Comparison of ENCODE assay signal across 13 mouse cellular contexts in genomic region chr3:122492872-122493615, GRCm38 (mm10).
A peak's percentile ranks its signal among the peaks of the same experiment; 100 is the strongest.
DNase-seq lines count a peak whose midpoint lies in the region; ATAC-seq and TF ChIP-seq lines count a peak whose summit lies in the region.
"Had no signal": no experiment of that assay in that cellular context is flagged by ENCODE, and none has a peak within 500 bp of the region (broad histone marks: within the 10 kb centered on the region; RNA-seq: fewer than 3 reads in every experiment).

No protein-coding gene starts in this region.

- intact Hi-C loops in gastrocnemius, adult 2 months (cut with DNase I), result no loop called here
- intact Hi-C loops in gastrocnemius, postnatal 36 days (cut with DNase I), result no loop called here

- no peaks in the 10 kb centered on the region for H3K27me3 ChIP-seq in stomach, embryonic 16.5 days (ENCODE audit: control insufficient read depth, insufficient read depth, low read length)
- H3K27me3 ChIP-seq in stomach, postnatal 0 days (ENCODE audit: control insufficient read depth, insufficient read depth, low read length), result no peaks in the 10 kb centered on the region
- H3K27me3 ChIP-seq in limb, embryonic 15.5 days, result no peaks in the 10 kb centered on the region; the same call in 1 of the 2 replicates

- peak overlapping the region; percentile 20; the same call in 1 of the 2 replicates for H3K27ac ChIP-seq in gastrocnemius, adult 2 months
- H3K27ac ChIP-seq in stomach, embryonic 16.5 days (ENCODE audit: low read length), result no peak overlapping the region
- no peak overlapping the region for H3K27ac ChIP-seq in stomach, postnatal 0 days (replicated peaks)
- H3K27ac ChIP-seq in limb, embryonic 15.5 days, result no peak overlapping the region
- H3K27ac ChIP-seq: macrophage had no signal

- no peak for ATAC-seq in stomach, embryonic 16.5 days (ENCODE audit: insufficient read depth, low FRiP score)
- ATAC-seq in stomach, postnatal 0 days (ENCODE audit: low FRiP score, low TSS enrichment), result no peak
- no peak for ATAC-seq in limb, embryonic 15.5 days (ENCODE audit: insufficient number of reproducible peaks, low FRiP score, low TSS enrichment, low read depth)
- ATAC-seq in CD4-positive, CD25-positive, alpha-beta regulatory T cell, adult 4 months, result no peak

- no peak for TF ChIP-seq EP300 in stomach, postnatal 0 days (optimal IDR thresholded peaks at IDR 0.05)

- peaks cover 7% of the 10 kb centered on the region for H3K4me1 ChIP-seq in stomach, embryonic 16.5 days (ENCODE audit: control insufficient read depth, insufficient read depth, low read length)
- H3K4me1 ChIP-seq in stomach, postnatal 0 days (replicated peaks; ENCODE audit: control insufficient read depth, insufficient read depth), result no peaks in the 10 kb centered on the region; the same call in 1 of the 2 replicates
- H3K4me1 ChIP-seq in limb, embryonic 15.5 days, result peaks cover 34% of the 10 kb centered on the region; the same call in 1 of the 2 replicates

- TF ChIP-seq CTCF in gastrocnemius, adult 2 months (IDR thresholded peaks at IDR 0.05), result no peak
- TF ChIP-seq CTCF in stomach, postnatal 0 days (IDR thresholded peaks at IDR 0.05; ENCODE audit: low read depth), result no peak

- DNase-seq in gastrocnemius, adult 2 months, result no peak
- DNase-seq in gastrocnemius, postnatal 36 days, result no peak
- no peak for DNase-seq in stomach, postnatal 0 days (ENCODE audit: low spot score)
- no peak for DNase-seq in B cell, adult 2 months
- DNase-seq in thymus, postnatal 0 days (ENCODE audit: low spot score), result no peak
- DNase-seq: cerebellum, adult 2 months; heart, adult 18-20 months; kidney, adult 2 months; spleen, adult 18-20 months had no signal

- peak overlapping the region; percentile 54 for H3K4me3 ChIP-seq in gastrocnemius, adult 2 months
- no peak overlapping the region for H3K4me3 ChIP-seq in stomach, embryonic 16.5 days (replicated peaks; ENCODE audit: low read length)
- H3K4me3 ChIP-seq in stomach, postnatal 0 days (ENCODE audit: low read depth, low read length), result no peak overlapping the region
- no peak overlapping the region for H3K4me3 ChIP-seq in limb, embryonic 15.5 days

- H3K36me3 ChIP-seq in stomach, embryonic 16.5 days (ENCODE audit: control insufficient read depth, insufficient read depth, low read length), result no peaks in the 10 kb centered on the region
- no peaks in the 10 kb centered on the region for H3K36me3 ChIP-seq in stomach, postnatal 0 days (ENCODE audit: control insufficient read depth, insufficient read depth, low read length)
- no peaks in the 10 kb centered on the region for H3K36me3 ChIP-seq in limb, embryonic 15.5 days

- H3K4me2 ChIP-seq in stomach, embryonic 16.5 days (ENCODE audit: low read depth, low read length), result 0 out of 2 replicates have a peak overlapping the region, but pooled peaks have one; percentile 13
- no peak overlapping the region for H3K4me2 ChIP-seq in stomach, postnatal 0 days (replicated peaks; ENCODE audit: low read depth)
- H3K4me2 ChIP-seq in limb, embryonic 15.5 days, result peak overlapping the region; percentile 10

- 66% methylated on average over 21 of the region's 21 CpGs for WGBS in stomach, embryonic 16.5 days
- WGBS in stomach, postnatal 0 days, result 68% methylated on average over 21 of the region's 21 CpGs
- 45% methylated on average over 21 of the region's 21 CpGs for WGBS in limb, embryonic 15.5 days

- no peaks in the 10 kb centered on the region for H3K9me3 ChIP-seq in stomach, embryonic 16.5 days (replicated peaks; ENCODE audit: control insufficient read depth, low read length)
- no peaks in the 10 kb centered on the region for H3K9me3 ChIP-seq in stomach, postnatal 0 days (ENCODE audit: control insufficient read depth, low read length)
- H3K9me3 ChIP-seq in limb, embryonic 15.5 days, result no peaks in the 10 kb centered on the region

- H3K9ac ChIP-seq in stomach, embryonic 16.5 days (ENCODE audit: low read length), result no peak overlapping the region
- H3K9ac ChIP-seq in stomach, postnatal 0 days (ENCODE audit: low read length), result no peak overlapping the region
- no peak overlapping the region for H3K9ac ChIP-seq in limb, embryonic 15.5 days
